Mouse (Mus musculus) heart, embryonic 11.5 days (tissue): Measurements from ENCODE around the gene Gpm6a. TPM values are rescaled to one million over a fixed set of nuclear protein-coding genes. Genes with fewer than 3 reads are reported as not detected.
A peak's percentile ranks its signal among the peaks of the same experiment; 100 is the strongest.

Experiments used
- ATAC-seq: fragments of 200-750 bp; cut with Nextera tagmentation; replicated peaks from 2 replicates; pipeline ENCODE4 v1.8.0; 2017; ENCODE audit warnings: moderate library complexity; ENCODE audit not compliant: insufficient number of reproducible peaks, low FRiP score, low TSS enrichment
- H3K27ac ChIP-seq: fragments of 300-500 bp; sonication (generic); 2 replicates; pipeline ENCODE4 v1.5.1; 2014; ENCODE audit warnings: mild to moderate bottlenecking, low read depth, low read length
- H3K27me3 ChIP-seq: fragments of 300-500 bp; sonication (generic); 2 replicates; pipeline ENCODE4 v1.6.1; 2014; ENCODE audit warnings: mild to moderate bottlenecking, low read length, mixed read lengths; ENCODE audit not compliant: control insufficient read depth, insufficient read depth
- H3K36me3 ChIP-seq: fragments of 300-500 bp; sonication (generic); 2 replicates; pipeline ENCODE4 v1.6.1; 2014; ENCODE audit warnings: mild to moderate bottlenecking, low read length, moderate library complexity, mixed read lengths; ENCODE audit not compliant: control insufficient read depth, insufficient read depth
- H3K4me1 ChIP-seq: fragments of 300-500 bp; sonication (generic); 2 replicates; pipeline ENCODE4 v1.6.1; 2014; ENCODE audit warnings: low read length; ENCODE audit not compliant: control insufficient read depth, insufficient read depth
- H3K4me2 ChIP-seq: fragments of 300-500 bp; sonication (generic); 2 replicates; pipeline ENCODE4 v1.6.1; 2014; ENCODE audit warnings: mild to moderate bottlenecking, moderate library complexity
- H3K4me3 ChIP-seq: fragments of 300-500 bp; sonication (generic); 2 replicates; pipeline ENCODE4 v1.5.1; 2014; ENCODE audit warnings: low read depth, low read length
- H3K9ac ChIP-seq: fragments of 300-500 bp; sonication (generic); 2 replicates; pipeline ENCODE4 v1.6.1; 2014; ENCODE audit warnings: mild to moderate bottlenecking, low read depth, low read length, moderate library complexity
- H3K9me3 ChIP-seq: fragments of 300-500 bp; sonication (generic); replicated peaks from 2 replicates; pipeline ENCODE4 v1.6.1; 2016; ENCODE audit warnings: low read length; ENCODE audit not compliant: control insufficient read depth
- WGBS: fragments of 180-500 bp; shearing (Covaris S2); extraction: QIAGEN DNeasy Blood & Tissue Kit; methylation state at CpG from one replicate; pipeline ENCODE4 v1.1.7; 2014; ENCODE audit not compliant: insufficient replicate concordance; 5-methylcytosine and 5-hydroxymethylcytosine counted together
- polyA plus RNA-seq: library from polyadenylated mRNA; unstranded; fragments of >200 nt; fragmentation: Nextera tagmentation; extraction: Ambion mirVana; gene quantifications from 2 replicates; pipeline ENCODE4 v1.2.1, GENCODE M21; 2014

Gene Gpm6a
- polyA plus RNA-seq, result 15.4 and 16.3 TPM in 2 replicates

DNA sequence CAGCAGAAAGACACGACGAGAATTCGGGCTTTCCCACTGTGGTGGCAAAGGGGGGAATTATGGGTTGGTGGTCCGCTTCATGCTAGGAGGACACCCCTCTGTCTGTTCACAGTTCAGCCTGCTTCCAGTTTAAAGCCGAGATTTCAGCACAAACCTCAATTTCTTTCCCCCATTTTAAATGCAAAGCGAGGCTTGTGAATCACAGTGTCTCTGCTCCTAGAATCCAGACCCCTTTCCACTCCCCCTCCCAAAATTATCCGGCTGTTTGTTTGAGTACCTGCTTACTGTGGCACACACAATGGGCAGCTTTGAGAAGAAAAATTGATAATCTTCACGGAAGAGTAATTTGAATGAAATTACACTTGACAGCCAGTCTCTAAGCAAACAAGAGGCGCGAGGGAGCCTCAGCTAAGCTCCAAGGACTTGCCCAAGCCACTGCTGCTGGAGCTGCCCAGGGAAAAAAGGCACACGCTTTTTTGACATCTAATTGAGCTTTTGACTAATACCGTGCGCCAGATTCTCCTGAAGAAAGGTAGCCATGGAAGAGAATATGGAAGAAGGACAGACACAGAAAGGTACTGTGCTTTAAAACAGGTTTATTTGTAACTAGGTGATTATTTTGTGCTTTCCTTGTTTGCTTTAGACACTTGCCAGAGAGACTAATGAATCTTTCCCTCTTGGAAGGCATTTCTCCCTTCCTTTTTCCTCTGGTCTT, at the start of gene Gpm6a:
TSS of gene Gpm6a (plus strand) at position 103 of the 715 bp plus-strand sequence.
- Histone ChIP-seq H3K36me3 (no peaks in the 10 kb centered on the region), H3K27me3 (no peaks in the 10 kb centered on the region), H3K27ac (no peak within 1 kb of the TSS), H3K4me3 (no peak within 1 kb of the TSS), H3K4me1 (no peaks in the 10 kb centered on the region), H3K9me3 (no peaks in the 10 kb centered on the region), H3K4me2 (peak within 1 kb of the TSS; percentile 31; the same call in 1 of the 2 replicates), H3K9ac (no peak within 1 kb of the TSS)
- ATAC-seq, result no peak
- WGBS, result 41% methylated on average over 13 of the region's 13 CpGs

DNA sequence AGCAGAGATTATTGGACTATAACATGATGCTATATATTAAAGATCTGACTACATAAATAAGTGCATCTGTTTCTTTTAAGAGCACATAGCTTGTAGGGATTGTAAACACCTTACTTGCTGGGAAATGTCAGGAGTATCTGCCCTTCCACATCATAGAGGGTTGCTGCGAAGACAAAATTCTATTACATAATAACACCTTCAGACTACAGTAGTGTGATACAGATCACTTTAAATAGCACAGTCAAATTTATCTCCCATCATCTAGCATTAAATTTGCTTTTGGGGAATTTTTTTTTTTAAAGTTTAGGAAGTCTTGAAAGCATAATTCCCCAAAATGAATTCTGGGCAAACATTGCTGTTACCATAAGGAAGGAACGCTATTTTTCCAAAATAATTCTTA, 41.8 kb upstream of the Gpm6a start:
- H3K9ac ChIP-seq, result no peak overlapping the region
- H3K4me1 ChIP-seq, result no peaks in the 10 kb centered on the region
- no peaks in the 10 kb centered on the region for H3K36me3 ChIP-seq
- H3K9me3 ChIP-seq, result no peaks in the 10 kb centered on the region
- H3K27ac ChIP-seq, result no peak overlapping the region
- no peak overlapping the region for H3K4me3 ChIP-seq
- WGBS, result 89% methylated on average over 2 of the region's 2 CpGs
- H3K27me3 ChIP-seq, result no peaks in the 10 kb centered on the region
- H3K4me2 ChIP-seq, result no peak overlapping the region
- ATAC-seq, result no peak

GRCm38 (mm10) chr8:54917710-54918109, 36.9 kb upstream of the Gpm6a start:
- Histone ChIP-seq H3K27me3 (no peaks in the 10 kb centered on the region), H3K4me1 (no peaks in the 10 kb centered on the region), H3K9me3 (no peaks in the 10 kb centered on the region), H3K27ac (no peak overlapping the region), H3K9ac (no peak overlapping the region), H3K36me3 (no peaks in the 10 kb centered on the region), H3K4me3 (no peak overlapping the region), H3K4me2 (no peak overlapping the region)
- ATAC-seq, result 0 out of 2 replicates have a peak, but pooled peaks have one; percentile 26
- WGBS, result 71% methylated on average over 5 of the region's 9 CpGs

DNA sequence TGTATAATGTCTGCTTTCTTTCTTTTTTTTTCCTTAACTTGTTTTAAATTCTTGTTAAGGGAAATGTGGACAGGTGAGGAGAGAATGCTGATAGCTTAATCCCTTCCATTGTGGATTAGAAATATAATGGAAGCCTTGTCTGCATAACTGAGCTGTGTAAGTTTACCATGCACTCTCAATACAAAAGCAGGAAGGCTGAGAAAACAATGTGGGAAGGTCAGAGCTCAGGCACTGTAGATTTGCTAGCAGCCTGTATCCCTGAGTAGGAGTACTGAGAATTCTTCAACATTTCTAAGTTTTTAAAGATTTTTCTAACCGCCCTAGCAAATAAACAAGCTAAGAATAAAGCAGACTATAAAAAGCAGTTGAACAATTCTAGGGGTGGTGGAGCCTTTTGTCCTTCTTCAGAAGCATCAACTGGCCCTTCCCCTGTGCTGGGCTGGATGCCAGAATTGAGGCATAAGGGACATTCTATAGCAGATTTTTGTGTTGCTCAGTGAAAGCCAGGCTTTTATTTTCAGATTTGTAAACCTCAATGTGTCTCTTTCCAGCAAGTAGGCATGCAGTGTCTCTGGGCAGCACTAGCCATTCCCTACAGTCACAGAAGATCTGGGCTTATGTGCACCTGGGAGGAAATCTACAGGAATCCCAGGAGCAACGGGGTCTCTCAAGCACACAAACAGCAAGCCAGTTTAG, 32.3 kb upstream of the Gpm6a start:
- H3K4me3 ChIP-seq, result no peak overlapping the region
- 51% methylated on average over 2 of the region's 2 CpGs for WGBS
- no peak overlapping the region for H3K27ac ChIP-seq
- no peaks in the 10 kb centered on the region for H3K36me3 ChIP-seq
- ATAC-seq, result no peak
- H3K4me2 ChIP-seq, result no peak overlapping the region
- no peaks in the 10 kb centered on the region for H3K4me1 ChIP-seq
- no peaks in the 10 kb centered on the region for H3K9me3 ChIP-seq
- no peak overlapping the region for H3K9ac ChIP-seq
- H3K27me3 ChIP-seq, result no peaks in the 10 kb centered on the region

DNA sequence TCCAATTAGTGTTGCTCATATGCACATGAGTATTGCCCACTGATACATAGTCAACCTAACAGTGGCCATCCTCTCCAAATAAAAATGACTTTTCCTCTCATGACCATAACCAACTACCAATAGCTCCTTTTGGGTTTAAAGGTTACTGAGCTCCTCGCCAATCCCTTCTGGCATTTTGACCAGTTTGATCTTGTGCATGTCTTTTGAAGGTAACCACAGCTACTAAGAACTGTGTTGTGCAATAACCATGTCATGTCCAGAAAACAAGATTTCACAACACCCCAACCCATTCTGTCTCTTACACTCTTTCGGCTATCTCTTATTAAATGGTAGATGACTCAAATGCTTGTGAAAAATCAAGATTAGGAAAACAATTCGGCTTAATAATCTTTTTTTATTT, 29.7 kb upstream of the Gpm6a start:
- 73% methylated on average over 3 of the region's 3 CpGs for WGBS
- Histone ChIP-seq H3K4me1 (no peaks in the 10 kb centered on the region), H3K4me2 (no peak overlapping the region), H3K9ac (no peak overlapping the region), H3K9me3 (no peaks in the 10 kb centered on the region), H3K36me3 (no peaks in the 10 kb centered on the region), H3K27ac (no peak overlapping the region), H3K4me3 (no peak overlapping the region), H3K27me3 (no peaks in the 10 kb centered on the region)
- ATAC-seq, result no peak

- no peak overlapping the region for H3K4me2 ChIP-seq
- no peaks in the 10 kb centered on the region for H3K27me3 ChIP-seq
- no peak overlapping the region for H3K27ac ChIP-seq
- 69% methylated on average over 2 of the region's 2 CpGs for WGBS
- H3K9me3 ChIP-seq, result no peaks in the 10 kb centered on the region
- no peaks in the 10 kb centered on the region for H3K36me3 ChIP-seq
- ATAC-seq, result no peak
- H3K4me1 ChIP-seq, result no peaks in the 10 kb centered on the region
- H3K9ac ChIP-seq, result no peak overlapping the region
- no peak overlapping the region for H3K4me3 ChIP-seq
These were observed 22.3 kb upstream of the Gpm6a start for GRCm38 (mm10) chr8:54932306-54932705.

DNA sequence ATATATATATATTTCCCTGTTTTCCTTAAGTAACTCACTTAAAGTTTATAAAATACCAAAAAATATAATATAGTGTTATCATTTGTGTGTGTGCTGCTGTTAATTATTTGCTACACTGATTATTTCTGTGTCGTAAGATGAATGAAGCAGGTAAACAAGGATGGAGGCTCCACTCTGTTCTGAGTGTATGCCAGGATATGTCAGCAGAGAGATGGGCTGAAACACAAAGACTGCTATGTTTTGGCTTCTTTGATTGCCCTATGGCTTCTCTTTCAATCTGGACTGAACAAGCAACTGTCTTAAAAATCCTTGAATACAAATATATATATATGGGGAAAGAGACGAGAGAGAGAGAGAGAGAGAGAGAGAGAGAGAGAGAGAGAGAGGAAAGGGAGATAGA, 1.3 kb upstream of the Gpm6a start:
- no peak overlapping the region for H3K27ac ChIP-seq
- no peak overlapping the region for H3K4me3 ChIP-seq
- no peaks in the 10 kb centered on the region for H3K9me3 ChIP-seq
- 84% methylated on average over 2 of the region's 2 CpGs for WGBS
- no peaks in the 10 kb centered on the region for H3K27me3 ChIP-seq
- H3K9ac ChIP-seq, result no peak overlapping the region
- no peaks in the 10 kb centered on the region for H3K36me3 ChIP-seq
- ATAC-seq, result no peak
- H3K4me1 ChIP-seq, result no peaks in the 10 kb centered on the region
- H3K4me2 ChIP-seq, result no peak overlapping the region

GRCm38 (mm10) chr8:54954030-54954429, 613 bp upstream of the Gpm6a start:
- Histone ChIP-seq H3K4me1 (no peaks in the 10 kb centered on the region), H3K4me3 (no peak overlapping the region), H3K9ac (no peak overlapping the region), H3K4me2 (no peak overlapping the region), H3K36me3 (no peaks in the 10 kb centered on the region), H3K27ac (no peak overlapping the region), H3K9me3 (no peaks in the 10 kb centered on the region), H3K27me3 (no peaks in the 10 kb centered on the region)
- WGBS, result 62% methylated on average over 6 of the region's 6 CpGs
- ATAC-seq, result no peak

- Histone ChIP-seq H3K9me3 (no peaks in the 10 kb centered on the region), H3K4me1 (no peaks in the 10 kb centered on the region), H3K27me3 (no peaks in the 10 kb centered on the region), H3K9ac (no peak overlapping the region), H3K36me3 (no peaks in the 10 kb centered on the region), H3K4me3 (no peak overlapping the region), H3K27ac (no peak overlapping the region), H3K4me2 (no peak overlapping the region)
- WGBS, result 82% methylated on average over 3 of the region's 3 CpGs
- ATAC-seq, result no peak
These were observed 785 bp downstream of the Gpm6a start for GRCm38 (mm10) chr8:54955456-54955800.
